Mouse (Mus musculus): ENCODE data around the gene Kcns3.

The Kcns3 gene

GRCm38 (mm10) chr12:11151015-11151414, at the start of gene Kcns3:
Gene Kcns3 (minus strand): TSS chr12:11151056.
- no peak for DNase-seq (ENCODE audit: low read depth in 1 of 2, low spot score in 2 of 2)

GRCm38 (mm10) chr12:11198551-11198950, 47.7 kb upstream of the Kcns3 start:
- no peak for DNase-seq (ENCODE audit: low read depth in 1 of 2, low spot score in 2 of 2)

GRCm38 (mm10) chr12:11198026-11198425, 47.2 kb upstream of the Kcns3 start:
- no peak for DNase-seq (ENCODE audit: low read depth in 1 of 2, low spot score in 2 of 2)

GRCm38 (mm10) chr12:11196830-11197229, 46.0 kb upstream of the Kcns3 start:
- DNase-seq (ENCODE audit: low read depth in 1 of 2, low spot score in 2 of 2): no peak

- DNase-seq (ENCODE audit: low read depth in 1 of 2, low spot score in 2 of 2): peak in 1 of 2 experiments; percentile 61
These were observed 45.3 kb upstream of the Kcns3 start for GRCm38 (mm10) chr12:11196142-11196597.

GRCm38 (mm10) chr12:11195031-11195430, 44.2 kb upstream of the Kcns3 start:
- no peak for DNase-seq (ENCODE audit: low read depth in 1 of 2, low spot score in 2 of 2)

- DNase-seq (ENCODE audit: low read depth in 1 of 2, low spot score in 2 of 2): peak; percentile 6 to 45
These were observed 27.8 kb upstream of the Kcns3 start for GRCm38 (mm10) chr12:11178486-11179154.

- no peak for DNase-seq (ENCODE audit: low read depth in 1 of 2, low spot score in 2 of 2)
These were observed 26.8 kb upstream of the Kcns3 start for GRCm38 (mm10) chr12:11177408-11178394.

GRCm38 (mm10) chr12:11158670-11159069, 7.8 kb upstream of the Kcns3 start:
- no peak for DNase-seq (ENCODE audit: low read depth in 1 of 2, low spot score in 2 of 2)

- no peak for DNase-seq (ENCODE audit: low read depth in 1 of 2, low spot score in 2 of 2)
These were observed 4.3 kb upstream of the Kcns3 start for GRCm38 (mm10) chr12:11155123-11155522.

- DNase-seq (ENCODE audit: low read depth in 1 of 2, low spot score in 2 of 2): no peak
These were observed 2.7 kb upstream of the Kcns3 start for GRCm38 (mm10) chr12:11153587-11153986.

GRCm38 (mm10) chr12:11150192-11150935, 492 bp downstream of the Kcns3 start:
- no peak for DNase-seq (ENCODE audit: low read depth in 1 of 2, low spot score in 2 of 2)

GRCm38 (mm10) chr12:11149421-11150191, 1.2 kb downstream of the Kcns3 start:
- DNase-seq (ENCODE audit: low read depth in 1 of 2, low spot score in 2 of 2): no peak

- DNase-seq (ENCODE audit: low read depth in 1 of 2, low spot score in 2 of 2): no peak
These were observed 1.8 kb downstream of the Kcns3 start for GRCm38 (mm10) chr12:11149121-11149420.

- DNase-seq (ENCODE audit: low read depth in 1 of 2, low spot score in 2 of 2): no peak
These were observed 6.0 kb downstream of the Kcns3 start for GRCm38 (mm10) chr12:11144894-11145293.

- no peak for DNase-seq (ENCODE audit: low read depth in 1 of 2, low spot score in 2 of 2)
These were observed 18.4 kb downstream of the Kcns3 start for GRCm38 (mm10) chr12:11132418-11132817.

GRCm38 (mm10) chr12:11129188-11129587, 21.7 kb downstream of the Kcns3 start:
- DNase-seq (ENCODE audit: low read depth in 1 of 2, low spot score in 2 of 2): no peak

- DNase-seq (ENCODE audit: low read depth in 1 of 2, low spot score in 2 of 2): no peak
These were observed 24.6 kb downstream of the Kcns3 start for GRCm38 (mm10) chr12:11126186-11126759.

- no peak for DNase-seq (ENCODE audit: low read depth in 1 of 2, low spot score in 2 of 2)
These were observed 49.3 kb downstream of the Kcns3 start for GRCm38 (mm10) chr12:11101565-11101964.

- DNase-seq (ENCODE audit: low read depth in 1 of 2, low spot score in 2 of 2): no peak
These were observed 62.1 kb downstream of the Kcns3 start for GRCm38 (mm10) chr12:11088626-11089372.
